Comparison of ENCODE assay signal across 22 mouse cellular contexts in genomic region chr2:127573322-127573721, GRCm38 (mm10). TPM values are rescaled to one million over a fixed set of nuclear protein-coding genes. Genes with fewer than 3 reads are reported as not detected.
"Had no signal": no experiment of that assay in that cellular context is flagged by ENCODE, and none has a peak within 500 bp of the region (broad histone marks: within the 10 kb centered on the region; RNA-seq: fewer than 3 reads in every experiment).

No protein-coding gene starts in this region.

- DNase-seq: kidney, adult 2 months; kidney, postnatal 14 days; kidney, postnatal 4 days; layer of hippocampus, adult 9-11 months; liver, embryonic 13.5 days; lung, adult 2 months; lung, postnatal 14 days; lung, postnatal 4 days; midbrain, embryonic 14.5 days; right cerebral cortex, adult 18-20 months; right cerebral cortex, postnatal 14 days; right cerebral cortex, postnatal 4 days; thymus, postnatal 25 days had no signal

- H3K27me3 ChIP-seq: kidney, embryonic 15.5 days; liver, embryonic 13.5 days; neural tube, embryonic 12.5 days; neural tube, embryonic 15.5 days; stomach, embryonic 15.5 days had no signal

- H3K4me2 ChIP-seq: kidney, embryonic 15.5 days; liver, embryonic 13.5 days; midbrain, embryonic 11.5 days; neural tube, embryonic 12.5 days; neural tube, embryonic 15.5 days; stomach, embryonic 15.5 days had no signal

- H3K4me3 ChIP-seq: kidney, embryonic 15.5 days; layer of hippocampus, adult 2 months; liver, embryonic 13.5 days; neural tube, embryonic 12.5 days; neural tube, embryonic 15.5 days; stomach, embryonic 15.5 days had no signal

RNA-seq across cellular contexts. Expression of gene Prom2, which starts 32.1 kb away (rescaled TPM):
- total RNA-seq: liver, adult 2 months; megakaryocyte progenitor cell, adult 5-6 weeks; megakaryocyte-erythroid progenitor cell, adult 5-6 weeks had no signal
- polyA plus RNA-seq: liver, embryonic 13.5 days; midbrain, embryonic 11.5 days; midbrain, embryonic 14.5 days had no signal

RNA-seq across cellular contexts. Expression of gene Kcnip3, which starts 51.4 kb away (rescaled TPM):
- total RNA-seq: megakaryocyte-erythroid progenitor cell, adult 5-6 weeks had no signal
